18 mouse cellular contexts compared by ENCODE assay signal in the genomic region with DNA sequence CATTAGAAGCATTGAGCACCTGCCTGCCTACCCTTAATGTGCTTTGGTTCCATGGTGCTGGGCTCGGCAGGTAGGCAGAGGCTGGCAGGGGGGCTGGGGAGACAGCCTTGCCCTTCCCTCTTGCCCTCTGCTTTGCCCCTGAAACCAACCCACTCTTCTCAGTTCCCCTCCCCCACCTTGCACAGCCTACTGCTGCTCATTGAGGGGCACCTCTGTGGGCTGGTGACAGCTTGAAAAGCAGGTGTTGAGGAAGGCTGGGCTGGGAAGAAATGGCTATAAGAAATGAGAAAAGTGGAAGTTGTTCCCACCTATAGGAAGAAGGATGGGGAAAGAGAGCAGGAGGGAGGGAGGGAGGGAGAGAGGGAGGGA.
DNase-seq lines count a peak whose midpoint lies in the region; ATAC-seq and TF ChIP-seq lines count a peak whose summit lies in the region.
"Had no signal": no experiment of that assay in that cellular context is flagged by ENCODE, and none has a peak within 500 bp of the region (broad histone marks: within the 10 kb centered on the region; RNA-seq: fewer than 3 reads in every experiment).

No protein-coding gene starts in this region.

- H3K27ac ChIP-seq in hindbrain, embryonic 13.5 days: peak overlapping the region; percentile 74
- no peak overlapping the region for H3K27ac ChIP-seq in hindbrain, embryonic 11.5 days (ENCODE audit: low read depth, low read length)
- no peak overlapping the region for H3K27ac ChIP-seq in hindbrain, postnatal 0 days
- H3K27ac ChIP-seq in olfactory bulb, adult 2 months (ENCODE audit: insufficient read depth, low read depth, low read length): 0 out of 2 replicates have a peak overlapping the region, but pooled peaks have one; percentile 32
- H3K27ac ChIP-seq: heart, embryonic 15.5 days; layer of hippocampus, adult 2 months; limb, embryonic 12.5 days; liver, embryonic 14.5 days had no signal

- 42% methylated on average over 1 of the region's 1 CpGs for WGBS in hindbrain, embryonic 13.5 days
- 64% methylated on average over 1 of the region's 1 CpGs for WGBS in hindbrain, embryonic 11.5 days
- 38% methylated on average over 1 of the region's 1 CpGs for WGBS in hindbrain, postnatal 0 days
- 19% methylated on average over 1 of the region's 1 CpGs for WGBS in olfactory bulb, adult 2 months

- H3K9ac ChIP-seq in hindbrain, embryonic 13.5 days: no peak overlapping the region
- no peak overlapping the region for H3K9ac ChIP-seq in hindbrain, embryonic 11.5 days (ENCODE audit: low read depth, low read length)
- H3K9ac ChIP-seq in hindbrain, postnatal 0 days (replicated peaks; ENCODE audit: low read length): no peak overlapping the region
- H3K9ac ChIP-seq: heart, embryonic 15.5 days; limb, embryonic 12.5 days; liver, embryonic 14.5 days had no signal

- DNase-seq in hindbrain, embryonic 11.5 days (ENCODE audit: low spot score): no peak
- no peak for DNase-seq in hindbrain, postnatal 0 days (ENCODE audit: low spot score)
- peak; percentile 85 for DNase-seq in thymus, postnatal 4 days
- no peak for DNase-seq in frontal cortex, postnatal 36 days (ENCODE audit: low spot score in 2 of 2)
- no peak for DNase-seq in cerebellum, adult 11 months
- DNase-seq: adrenal gland, adult 2 months; cerebellum, adult 8-10 months; embryo, embryonic 11 days; lung, postnatal 10 days had no signal

- 0 out of 2 replicates have a peak, but pooled peaks cover 6% of the 10 kb centered on the region for H3K27me3 ChIP-seq in hindbrain, embryonic 13.5 days
- H3K27me3 ChIP-seq in hindbrain, embryonic 11.5 days (ENCODE audit: control insufficient read depth, insufficient read depth, low read length): no peaks in the 10 kb centered on the region
- H3K27me3 ChIP-seq in hindbrain, postnatal 0 days (ENCODE audit: insufficient read depth, low read length): no peaks in the 10 kb centered on the region
- H3K27me3 ChIP-seq: heart, embryonic 15.5 days; limb, embryonic 12.5 days had no signal

- TF ChIP-seq CTCF in hindbrain, postnatal 0 days (IDR thresholded peaks at IDR 0.05; ENCODE audit: low read depth): no peak
- no peak for TF ChIP-seq CTCF in olfactory bulb, adult 2 months (IDR thresholded peaks at IDR 0.05; ENCODE audit: insufficient read depth, low read depth, low read length)

- no peak for TF ChIP-seq POLR2A in olfactory bulb, adult 2 months (IDR thresholded peaks at IDR 0.05; ENCODE audit: insufficient read depth, low read depth, low read length)

- peaks cover 30% of the 10 kb centered on the region for H3K4me1 ChIP-seq in hindbrain, embryonic 13.5 days (replicated peaks)
- H3K4me1 ChIP-seq in hindbrain, embryonic 11.5 days (replicated peaks; ENCODE audit: control insufficient read depth, insufficient read depth, low read length): no peaks in the 10 kb centered on the region; the same call in 1 of the 2 replicates
- peaks cover 12% of the 10 kb centered on the region for H3K4me1 ChIP-seq in hindbrain, postnatal 0 days (ENCODE audit: insufficient read depth, low read length)
- H3K4me1 ChIP-seq in olfactory bulb, adult 2 months (ENCODE audit: control insufficient read depth, insufficient read depth, low read length): peaks cover 36% of the 10 kb centered on the region
- H3K4me1 ChIP-seq: megakaryocyte, embryonic 14.5 days had no signal

- H3K4me2 ChIP-seq in hindbrain, embryonic 13.5 days: 0 out of 2 replicates have a peak overlapping the region, but pooled peaks have one; percentile 26
- H3K4me2 ChIP-seq in hindbrain, embryonic 11.5 days (replicated peaks; ENCODE audit: low read depth, low read length): no peak overlapping the region
- 0 out of 2 replicates have a peak overlapping the region, but pooled peaks have one; percentile 3 for H3K4me2 ChIP-seq in hindbrain, postnatal 0 days (ENCODE audit: low read depth, low read length)
- H3K4me2 ChIP-seq: heart, embryonic 15.5 days; limb, embryonic 12.5 days had no signal

- no peaks in the 10 kb centered on the region for H3K36me3 ChIP-seq in hindbrain, embryonic 13.5 days
- no peaks in the 10 kb centered on the region for H3K36me3 ChIP-seq in hindbrain, embryonic 11.5 days (ENCODE audit: control insufficient read depth, insufficient read depth, low read length)
- H3K36me3 ChIP-seq in hindbrain, postnatal 0 days (ENCODE audit: insufficient read depth, low read length): no peaks in the 10 kb centered on the region
- H3K36me3 ChIP-seq: heart, embryonic 15.5 days; limb, embryonic 12.5 days had no signal

- H3K9me3 ChIP-seq in hindbrain, embryonic 13.5 days: peaks cover 3% of the 10 kb centered on the region; the same call in 1 of the 2 replicates
- no peaks in the 10 kb centered on the region for H3K9me3 ChIP-seq in hindbrain, embryonic 11.5 days (ENCODE audit: control insufficient read depth, low read length)
- H3K9me3 ChIP-seq in hindbrain, postnatal 0 days (ENCODE audit: low read length): no peaks in the 10 kb centered on the region
- H3K9me3 ChIP-seq: heart, embryonic 15.5 days; limb, embryonic 12.5 days had no signal

- no peak for ATAC-seq in hindbrain, embryonic 13.5 days (ENCODE audit: low FRiP score)
- ATAC-seq in hindbrain, embryonic 11.5 days (ENCODE audit: low FRiP score): no peak
- ATAC-seq in hindbrain, postnatal 0 days: no peak
- ATAC-seq: CD4-positive, CD25-positive, alpha-beta regulatory T cell, adult 4 months; inflammation-experienced regulatory T-cells, adult 6 months had no signal

- H3K4me3 ChIP-seq in hindbrain, embryonic 13.5 days: no peak overlapping the region
- no peak overlapping the region for H3K4me3 ChIP-seq in hindbrain, embryonic 11.5 days (ENCODE audit: low read depth, low read length)
- no peak overlapping the region for H3K4me3 ChIP-seq in hindbrain, postnatal 0 days (ENCODE audit: low read length)
- no peak overlapping the region for H3K4me3 ChIP-seq in olfactory bulb, adult 2 months (ENCODE audit: insufficient read depth, low read depth, low read length)
- H3K4me3 ChIP-seq: heart, embryonic 15.5 days; layer of hippocampus, adult 2 months; limb, embryonic 12.5 days; megakaryocyte, embryonic 14.5 days had no signal

Comparison
In these comparisons a context has a peak if more than half of its experiments do, and no peak if none do; other contexts are left out.
1. H3K27ac ChIP-seq: peak in hindbrain, embryonic 13.5 days (single experiment) and olfactory bulb, adult 2 months (single experiment); none in hindbrain, embryonic 11.5 days (single experiment) and hindbrain, postnatal 0 days (single experiment).